Mouse (Mus musculus) testis, adult 2 months (tissue): ENCODE data around the gene Slc25a42. TPM values are rescaled to one million over a fixed set of nuclear protein-coding genes. Genes with fewer than 3 reads are reported as not detected.

Source experiments
- H3K27ac ChIP-seq: fragments of 200-500 bp; 2 replicates; pipeline ENCODE4 v1.5.1; 2012; ENCODE audit warnings: low read depth, low read length; ENCODE audit not compliant: control insufficient read depth, insufficient read depth
- H3K27me3 ChIP-seq: fragments of 200-500 bp; 2 replicates; pipeline ENCODE4 v1.6.1; 2012; ENCODE audit warnings: mild to moderate bottlenecking, low read length, moderate library complexity; ENCODE audit not compliant: control insufficient read depth, insufficient read depth
- H3K36me3 ChIP-seq: fragments of 200-500 bp; 2 replicates; pipeline ENCODE4 v1.6.1; 2012; ENCODE audit warnings: mild to moderate bottlenecking, low read length; ENCODE audit not compliant: control insufficient read depth, insufficient read depth
- H3K4me1 ChIP-seq: fragments of 200-500 bp; 2 replicates; pipeline ENCODE4 v1.6.1; 2012; ENCODE audit warnings: low read length; ENCODE audit not compliant: control insufficient read depth, insufficient read depth
- H3K4me3 ChIP-seq: fragments of 200-500 bp; 2 replicates; pipeline ENCODE4 v1.5.1; 2012; ENCODE audit warnings: low read depth, mild to moderate bottlenecking, low read length, moderate library complexity, mixed read lengths; ENCODE audit not compliant: control insufficient read depth
- CTCF ChIP-seq: fragments of 200-500 bp; IDR thresholded peaks from 2 replicates; pipeline ENCODE4 v1.5.1; 2012; ENCODE audit warnings: low read depth, mild to moderate bottlenecking, inconsistent platforms, low read length, moderate library complexity; ENCODE audit not compliant: control insufficient read depth, insufficient read depth, insufficient replicate concordance
- POLR2A ChIP-seq: fragments of 200-500 bp; IDR thresholded peaks from 2 replicates; pipeline ENCODE4 v1.6.1; 2012; ENCODE audit warnings: low read depth, mild to moderate bottlenecking, inconsistent platforms, low read length, moderate library complexity; ENCODE audit not compliant: control insufficient read depth
- polyA plus RNA-seq: library from polyadenylated mRNA; depleted of rRNA; stranded (reverse); fragments of >200 nt; gene quantifications from 2 replicates; pipeline ENCODE4 v1.2.3, GENCODE M21; 2012

Slc25a42 gene
- polyA plus RNA-seq, 1 experiment = 11.8 TPM

- H3K4me1 ChIP-seq = no peaks in the 10 kb centered on the region
- no peak overlapping the region for H3K27ac ChIP-seq
- no peaks in the 10 kb centered on the region for H3K27me3 ChIP-seq
- TF ChIP-seq CTCF = no peak
- no peak for TF ChIP-seq POLR2A
- H3K36me3 ChIP-seq = no peaks in the 10 kb centered on the region
- H3K4me3 ChIP-seq = no peak overlapping the region
These were observed 10.7 kb downstream of the Slc25a42 start for GRCm38 (mm10) chr8:70201417-70201816.

GRCm38 (mm10) chr8:70200098-70200681 is 11.9 kb downstream of the Slc25a42 start:
- Histone ChIP-seq H3K36me3 (no peaks in the 10 kb centered on the region), H3K27me3 (no peaks in the 10 kb centered on the region), H3K4me1 (no peaks in the 10 kb centered on the region), H3K27ac (no peak overlapping the region), H3K4me3 (no peak overlapping the region)
- TF ChIP-seq POLR2A = no peak
- TF ChIP-seq CTCF = no peak

GRCm38 (mm10) chr8:70197603-70198002 is 14.5 kb downstream of the Slc25a42 start:
- Histone ChIP-seq H3K27me3 (no peaks in the 10 kb centered on the region), H3K27ac (no peak overlapping the region), H3K4me3 (no peak overlapping the region), H3K36me3 (no peaks in the 10 kb centered on the region), H3K4me1 (no peaks in the 10 kb centered on the region)
- TF ChIP-seq POLR2A = no peak
- no peak for TF ChIP-seq CTCF

- no peak overlapping the region for H3K4me3 ChIP-seq
- no peaks in the 10 kb centered on the region for H3K36me3 ChIP-seq
- no peaks in the 10 kb centered on the region for H3K27me3 ChIP-seq
- no peak overlapping the region for H3K27ac ChIP-seq
- no peaks in the 10 kb centered on the region for H3K4me1 ChIP-seq
- TF ChIP-seq CTCF (no peak), POLR2A (no peak)
These were observed 16.3 kb downstream of the Slc25a42 start for GRCm38 (mm10) chr8:70195762-70196161.

- Histone ChIP-seq H3K4me1 (no peaks in the 10 kb centered on the region), H3K36me3 (no peaks in the 10 kb centered on the region), H3K27me3 (no peaks in the 10 kb centered on the region), H3K27ac (no peak overlapping the region), H3K4me3 (no peak overlapping the region)
- no peak for TF ChIP-seq CTCF
- no peak for TF ChIP-seq POLR2A
These were observed 17.9 kb downstream of the Slc25a42 start for GRCm38 (mm10) chr8:70194191-70194590.

GRCm38 (mm10) chr8:70193238-70193637 is 18.9 kb downstream of the Slc25a42 start:
- Histone ChIP-seq H3K27me3 (no peaks in the 10 kb centered on the region), H3K4me3 (no peak overlapping the region), H3K27ac (no peak overlapping the region), H3K4me1 (no peaks in the 10 kb centered on the region), H3K36me3 (no peaks in the 10 kb centered on the region; the same call in 1 of the 2 replicates)
- TF ChIP-seq CTCF (no peak), POLR2A (no peak)

GRCm38 (mm10) chr8:70188707-70189106 is 23.4 kb downstream of the Slc25a42 start:
- no peaks in the 10 kb centered on the region for H3K4me1 ChIP-seq
- no peak for TF ChIP-seq CTCF
- no peak for TF ChIP-seq POLR2A
- H3K36me3 ChIP-seq = no peaks in the 10 kb centered on the region; the same call in none of the 2 replicates
- H3K4me3 ChIP-seq = no peak overlapping the region
- H3K27ac ChIP-seq = no peak overlapping the region
- H3K27me3 ChIP-seq = no peaks in the 10 kb centered on the region

- Histone ChIP-seq H3K4me1 (no peaks in the 10 kb centered on the region), H3K27me3 (no peaks in the 10 kb centered on the region), H3K36me3 (no peaks in the 10 kb centered on the region; the same call in 1 of the 2 replicates), H3K27ac (no peak overlapping the region), H3K4me3 (no peak overlapping the region)
- TF ChIP-seq CTCF = no peak
- no peak for TF ChIP-seq POLR2A
These were observed 28.9 kb downstream of the Slc25a42 start for GRCm38 (mm10) chr8:70183194-70183593.
